Mouse (Mus musculus): ENCODE results near the gene C130074G19Rik. TPM values are rescaled to one million over a fixed set of nuclear protein-coding genes. Genes with fewer than 3 reads are reported as not detected.

Gene C130074G19Rik
- polyA plus RNA-seq, 1 experiment from 2014 or later, result 1.3 TPM

MicroRNA genes within 50 kb of the gene (microRNA counts, 519-probe panel; counts per million panel counts)
- 3,580 counts per million, percentile 34 among the panel's probes with 10 or more counts for microRNA mmu-miR-1981

Small RNA genes within 50 kb of the gene (microRNA-seq; reads per million reads assigned to microRNA genes)
- 44.7 reads per million, percentile 48 among the genes with 10 or more reads in this experiment for gene Mir1981

Other genes starting within 250 kb of the C130074G19Rik start
- gene Hlx, start 150.6 kb downstream of the C130074G19Rik start, polyA plus RNA-seq (2014; fragmentation: Nextera tagmentation; extraction: Ambion mirVana), result 0.99 and 1.4 TPM in 2 replicates
- gene Marc1, start 71.9 kb downstream of the C130074G19Rik start, polyA plus RNA-seq (2014; fragmentation: Nextera tagmentation; extraction: Ambion mirVana), result not detected in 2 replicates
- gene Marc2, start 36.8 kb downstream of the C130074G19Rik start, polyA plus RNA-seq (2014; fragmentation: Nextera tagmentation; extraction: Ambion mirVana), result 120 and 132 TPM in 2 replicates
- 12.1 and 12.9 TPM in 2 replicates for gene Mark1, start 116.4 kb upstream of the C130074G19Rik start, polyA plus RNA-seq (2014; fragmentation: Nextera tagmentation; extraction: Ambion mirVana)

Measured in forebrain, embryonic 14.5 days (tissue).